Mouse (Mus musculus) forebrain, embryonic 12.5 days (tissue): Measurements from ENCODE around the gene Gpr27. TPM values are rescaled to one million over a fixed set of nuclear protein-coding genes. Genes with fewer than 3 reads are reported as not detected.

Experiments used
- ATAC-seq: fragments of 200-750 bp; cut with Nextera tagmentation; 2 replicates; pipeline ENCODE4 v1.8.0; 2017; ENCODE audit warnings: moderate TSS enrichment; ENCODE audit not compliant: low FRiP score
- H3K27ac ChIP-seq: fragments of 300-500 bp; sonication (generic); 2 replicates; pipeline ENCODE4 v1.5.1; 2016; ENCODE audit warnings: mild to moderate bottlenecking
- H3K27me3 ChIP-seq: fragments of 300-500 bp; sonication (generic); 2 replicates; pipeline ENCODE4 v1.6.1; 2016; ENCODE audit warnings: mild to moderate bottlenecking
- H3K36me3 ChIP-seq: fragments of 300-500 bp; sonication (generic); replicated peaks from 2 replicates; pipeline ENCODE4 v1.6.1; 2016; ENCODE audit warnings: mild to moderate bottlenecking
- H3K4me1 ChIP-seq: fragments of 300-500 bp; sonication (generic); 2 replicates; pipeline ENCODE4 v1.6.1; 2016
- H3K4me2 ChIP-seq: fragments of 300-500 bp; sonication (generic); 2 replicates; pipeline ENCODE4 v1.6.1; 2016; ENCODE audit warnings: mild to moderate bottlenecking, moderate library complexity
- H3K4me3 ChIP-seq: fragments of 300-500 bp; sonication (generic); replicated peaks from 2 replicates; pipeline ENCODE4 v1.5.1; 2016; ENCODE audit warnings: mild to moderate bottlenecking
- H3K9ac ChIP-seq: fragments of 300-500 bp; sonication (generic); 2 replicates; pipeline ENCODE4 v1.6.1; 2016; ENCODE audit warnings: mild to moderate bottlenecking
- H3K9me3 ChIP-seq: fragments of 300-500 bp; sonication (generic); 2 replicates; pipeline ENCODE4 v1.6.1; 2016
- WGBS: fragments of 180-500 bp; shearing (Covaris S2); methylation state at CpG from one replicate; pipeline ENCODE4 v1.1.7; 2016; 5-methylcytosine and 5-hydroxymethylcytosine counted together
- polyA plus RNA-seq: library from polyadenylated mRNA; unstranded; fragments of >200 nt; fragmentation: Nextera tagmentation; extraction: Ambion mirVana; gene quantifications from 2 replicates; pipeline ENCODE4 v1.2.1, GENCODE M21; 2016

Gpr27 gene
- 5.9 and 6.7 TPM in 2 replicates for polyA plus RNA-seq

- H3K4me3 ChIP-seq: peak within 1 kb of the TSS; percentile 84
- under 1% methylated on average over 70 of the region's 112 CpGs for WGBS
- peaks cover 74% of the 10 kb centered on the region for H3K27me3 ChIP-seq
- H3K4me1 ChIP-seq: peaks cover 11% of the 10 kb centered on the region
- peak within 1 kb of the TSS; percentile 84 for H3K27ac ChIP-seq
- peak within 1 kb of the TSS; percentile 85 for H3K9ac ChIP-seq
- ATAC-seq: peak; percentile 83
- peak within 1 kb of the TSS; percentile 90 for H3K4me2 ChIP-seq
- no peaks in the 10 kb centered on the region for H3K36me3 ChIP-seq
- no peaks in the 10 kb centered on the region for H3K9me3 ChIP-seq
Measured at GRCm38 (mm10) chr6:99692206-99692915, at the start of gene Gpr27. Gene Gpr27, plus strand, starts transcription at chr6:99692679.

GRCm38 (mm10) chr6:99643439-99644199 lies 48.9 kb upstream of the Gpr27 start:
- no peak for ATAC-seq
- H3K4me1 ChIP-seq: peaks cover 4% of the 10 kb centered on the region; the same call in 1 of the 2 replicates
- H3K4me3 ChIP-seq: no peak overlapping the region
- H3K9me3 ChIP-seq: no peaks in the 10 kb centered on the region
- no peak overlapping the region for H3K4me2 ChIP-seq
- no peak overlapping the region for H3K27ac ChIP-seq
- H3K27me3 ChIP-seq: no peaks in the 10 kb centered on the region
- WGBS: 70% methylated on average over 10 of the region's 10 CpGs
- no peak overlapping the region for H3K9ac ChIP-seq
- H3K36me3 ChIP-seq: peaks cover 7% of the 10 kb centered on the region; the same call in 1 of the 2 replicates

- no peak overlapping the region for H3K4me3 ChIP-seq
- H3K27ac ChIP-seq: no peak overlapping the region
- H3K4me2 ChIP-seq: no peak overlapping the region
- no peak for ATAC-seq
- peaks cover 4% of the 10 kb centered on the region; the same call in 1 of the 2 replicates for H3K4me1 ChIP-seq
- H3K9me3 ChIP-seq: no peaks in the 10 kb centered on the region
- peaks cover 7% of the 10 kb centered on the region; the same call in 1 of the 2 replicates for H3K36me3 ChIP-seq
- WGBS: 79% methylated on average over 5 of the region's 5 CpGs
- H3K27me3 ChIP-seq: no peaks in the 10 kb centered on the region
- H3K9ac ChIP-seq: no peak overlapping the region
Measured at GRCm38 (mm10) chr6:99644386-99644785, 48.1 kb upstream of the Gpr27 start.

- Histone ChIP-seq H3K36me3 (peaks cover 7% of the 10 kb centered on the region; the same call in 1 of the 2 replicates), H3K27me3 (no peaks in the 10 kb centered on the region), H3K4me2 (no peak overlapping the region), H3K4me1 (peaks cover 4% of the 10 kb centered on the region; the same call in 1 of the 2 replicates), H3K9ac (no peak overlapping the region), H3K27ac (no peak overlapping the region), H3K9me3 (no peaks in the 10 kb centered on the region), H3K4me3 (no peak overlapping the region)
- ATAC-seq: no peak
- WGBS: 86% methylated on average over 5 of the region's 5 CpGs
Measured at GRCm38 (mm10) chr6:99644876-99645275, 47.6 kb upstream of the Gpr27 start.

GRCm38 (mm10) chr6:99646344-99646743 lies 46.1 kb upstream of the Gpr27 start:
- peaks cover 4% of the 10 kb centered on the region; the same call in 1 of the 2 replicates for H3K4me1 ChIP-seq
- WGBS: 71% methylated on average over 10 of the region's 10 CpGs
- ATAC-seq: no peak
- H3K27me3 ChIP-seq: no peaks in the 10 kb centered on the region
- no peak overlapping the region for H3K4me2 ChIP-seq
- H3K36me3 ChIP-seq: peaks cover 7% of the 10 kb centered on the region; the same call in 1 of the 2 replicates
- H3K27ac ChIP-seq: no peak overlapping the region
- no peak overlapping the region for H3K4me3 ChIP-seq
- no peak overlapping the region for H3K9ac ChIP-seq
- H3K9me3 ChIP-seq: no peaks in the 10 kb centered on the region

- WGBS: 64% methylated on average over 2 of the region's 2 CpGs
- no peak for ATAC-seq
- Histone ChIP-seq H3K4me2 (no peak overlapping the region), H3K9ac (no peak overlapping the region), H3K27me3 (no peaks in the 10 kb centered on the region), H3K27ac (no peak overlapping the region), H3K4me3 (no peak overlapping the region), H3K9me3 (no peaks in the 10 kb centered on the region), H3K4me1 (peaks cover 5% of the 10 kb centered on the region), H3K36me3 (peaks cover 7% of the 10 kb centered on the region; the same call in 1 of the 2 replicates)
Measured at GRCm38 (mm10) chr6:99649307-99649706, 43.2 kb upstream of the Gpr27 start.

GRCm38 (mm10) chr6:99652341-99652740 lies 40.1 kb upstream of the Gpr27 start:
- no peak overlapping the region for H3K27ac ChIP-seq

GRCm38 (mm10) chr6:99654343-99654742 lies 38.1 kb upstream of the Gpr27 start:
- ATAC-seq: no peak
- WGBS: 70% methylated on average over 5 of the region's 5 CpGs
- peaks cover 13% of the 10 kb centered on the region; the same call in 1 of the 2 replicates for H3K4me1 ChIP-seq
- H3K9ac ChIP-seq: no peak overlapping the region
- H3K36me3 ChIP-seq: no peaks in the 10 kb centered on the region
- H3K9me3 ChIP-seq: no peaks in the 10 kb centered on the region
- H3K4me2 ChIP-seq: no peak overlapping the region
- H3K27ac ChIP-seq: no peak overlapping the region
- H3K27me3 ChIP-seq: no peaks in the 10 kb centered on the region
- H3K4me3 ChIP-seq: no peak overlapping the region

More at GRCm38 (mm10) chr6:99652341-99652740, 40.1 kb upstream of the Gpr27 start:
- H3K27me3 ChIP-seq: no peaks in the 10 kb centered on the region
- H3K4me1 ChIP-seq: peaks cover 7% of the 10 kb centered on the region; the same call in 1 of the 2 replicates
- no peaks in the 10 kb centered on the region for H3K36me3 ChIP-seq
- H3K4me2 ChIP-seq: no peak overlapping the region
- H3K9ac ChIP-seq: no peak overlapping the region
- WGBS: 82% methylated on average over 2 of the region's 2 CpGs
- no peak overlapping the region for H3K4me3 ChIP-seq
- H3K9me3 ChIP-seq: no peaks in the 10 kb centered on the region
- ATAC-seq: peak; percentile 51; the same call in 1 of the 2 replicates

GRCm38 (mm10) chr6:99655488-99655887 lies 37.0 kb upstream of the Gpr27 start:
- H3K4me1 ChIP-seq: peaks cover 16% of the 10 kb centered on the region
- no peak overlapping the region for H3K4me2 ChIP-seq
- no peaks in the 10 kb centered on the region for H3K9me3 ChIP-seq
- no peaks in the 10 kb centered on the region for H3K27me3 ChIP-seq
- no peaks in the 10 kb centered on the region for H3K36me3 ChIP-seq
- ATAC-seq: no peak
- no peak overlapping the region for H3K27ac ChIP-seq
- 60% methylated on average over 7 of the region's 7 CpGs for WGBS
- no peak overlapping the region for H3K9ac ChIP-seq
- H3K4me3 ChIP-seq: no peak overlapping the region

GRCm38 (mm10) chr6:99656088-99656487 lies 36.4 kb upstream of the Gpr27 start:
- no peak for ATAC-seq
- no peak overlapping the region for H3K9ac ChIP-seq
- no peak overlapping the region for H3K4me2 ChIP-seq
- H3K36me3 ChIP-seq: no peaks in the 10 kb centered on the region
- no peaks in the 10 kb centered on the region for H3K9me3 ChIP-seq
- no peaks in the 10 kb centered on the region for H3K27me3 ChIP-seq
- 89% methylated on average over 2 of the region's 2 CpGs for WGBS
- no peak overlapping the region for H3K27ac ChIP-seq
- no peak overlapping the region for H3K4me3 ChIP-seq
- H3K4me1 ChIP-seq: peaks cover 19% of the 10 kb centered on the region

GRCm38 (mm10) chr6:99658586-99658985 lies 33.9 kb upstream of the Gpr27 start:
- Histone ChIP-seq H3K4me3 (no peak overlapping the region), H3K36me3 (no peaks in the 10 kb centered on the region), H3K9me3 (no peaks in the 10 kb centered on the region), H3K27me3 (0 out of 2 replicates have a peak, but pooled peaks cover 4% of the 10 kb centered on the region), H3K4me1 (peaks cover 16% of the 10 kb centered on the region), H3K4me2 (no peak overlapping the region), H3K27ac (no peak overlapping the region), H3K9ac (no peak overlapping the region)
- ATAC-seq: no peak
- WGBS: 86% methylated on average over 10 of the region's 10 CpGs

GRCm38 (mm10) chr6:99660443-99660842 lies 32.0 kb upstream of the Gpr27 start:
- WGBS: 61% methylated on average over 3 of the region's 3 CpGs
- Histone ChIP-seq H3K36me3 (no peaks in the 10 kb centered on the region), H3K4me2 (no peak overlapping the region), H3K4me1 (peaks cover 25% of the 10 kb centered on the region), H3K9ac (no peak overlapping the region), H3K4me3 (no peak overlapping the region), H3K27me3 (peaks cover 15% of the 10 kb centered on the region), H3K27ac (no peak overlapping the region), H3K9me3 (no peaks in the 10 kb centered on the region)
- ATAC-seq: no peak
